Mouse (Mus musculus) kidney, adult 9 months (tissue): ENCODE data around the gene Gm44511.
"Not testable (repeated sequence)": the region's sequence is repeated elsewhere in the genome, so short reads cannot be mapped to it uniquely, and the experiment has no call there.

Source experiments
- DNase-seq: peaks from one replicate; pipeline ENCODE4 v3.0.0; 2022

Gm44511 gene

GRCm38 (mm10) chr6:128839921-128840320, 13.8 kb upstream of the Gm44511 start:
- no peak for DNase-seq

- DNase-seq: peak; percentile 94
Measured at GRCm38 (mm10) chr6:128839266-128839771, 13.2 kb upstream of the Gm44511 start.

- peak; percentile 94 for DNase-seq
Measured at GRCm38 (mm10) chr6:128838342-128839265, 12.5 kb upstream of the Gm44511 start.

- DNase-seq: no peak
Measured at GRCm38 (mm10) chr6:128837454-128838341, 11.6 kb upstream of the Gm44511 start.

- DNase-seq: no peak
Measured at GRCm38 (mm10) chr6:128836955-128837334, 10.8 kb upstream of the Gm44511 start.

- DNase-seq: no peak
Measured at GRCm38 (mm10) chr6:128836191-128836954, 10.3 kb upstream of the Gm44511 start.

GRCm38 (mm10) chr6:128835571-128835970, 9.5 kb upstream of the Gm44511 start:
- DNase-seq: no peak

GRCm38 (mm10) chr6:128833046-128833445, 6.9 kb upstream of the Gm44511 start:
- no peak for DNase-seq

GRCm38 (mm10) chr6:128829837-128830236, 3.7 kb upstream of the Gm44511 start:
- no peak for DNase-seq

- DNase-seq: no peak
Measured at GRCm38 (mm10) chr6:128826781-128827180, 666 bp upstream of the Gm44511 start.

- DNase-seq: no peak
Measured at GRCm38 (mm10) chr6:128818083-128818802, 7.9 kb downstream of the Gm44511 start.

- DNase-seq: peak; percentile 64
Measured at GRCm38 (mm10) chr6:128808532-128808931, 17.6 kb downstream of the Gm44511 start.

GRCm38 (mm10) chr6:128807021-128807420, 19.1 kb downstream of the Gm44511 start:
- peak; percentile 29 for DNase-seq

GRCm38 (mm10) chr6:128804823-128805640, 21.1 kb downstream of the Gm44511 start:
- DNase-seq: peak; percentile 77

- peak; percentile 98 for DNase-seq
Measured at GRCm38 (mm10) chr6:128802999-128803857, 22.9 kb downstream of the Gm44511 start.

GRCm38 (mm10) chr6:128802557-128802956, 23.6 kb downstream of the Gm44511 start:
- DNase-seq: no peak

GRCm38 (mm10) chr6:128800696-128801095, 25.4 kb downstream of the Gm44511 start:
- DNase-seq: not testable (repeated sequence)

GRCm38 (mm10) chr6:128799896-128800270, 26.2 kb downstream of the Gm44511 start:
- DNase-seq: no peak

- DNase-seq: peak; percentile 92
Measured at GRCm38 (mm10) chr6:128799144-128799895, 26.8 kb downstream of the Gm44511 start.
